Mouse (Mus musculus): Measurements from ENCODE around the gene Ifnb1. TPM values are rescaled to one million over a fixed set of nuclear protein-coding genes. Genes with fewer than 3 reads are reported as not detected.

The Ifnb1 gene
- polyA plus RNA-seq, 1 experiment from 2014 or later, result 0.23 TPM

- H3K79me2 ChIP-seq (ENCODE audit: inconsistent target), result no peaks in the 10 kb centered on the region
- H3K36me3 ChIP-seq (ENCODE audit: inconsistent target), result no peaks in the 10 kb centered on the region
- no peak overlapping the region for H3K4me3 ChIP-seq (ENCODE audit: inconsistent target)
- WGBS (ENCODE audit: missing documents), result 93% methylated on average over 5 of the region's 5 CpGs
- no peak overlapping the region for H3K27ac ChIP-seq
These were observed 3.9 kb upstream of the Ifnb1 start for GRCm38 (mm10) chr4:88526379-88527049.

GRCm38 (mm10) chr4:88525393-88525792 is 2.8 kb upstream of the Ifnb1 start:
- Histone ChIP-seq H3K4me3 (ENCODE audit: inconsistent target) (no peak overlapping the region), H3K79me2 (ENCODE audit: inconsistent target) (no peaks in the 10 kb centered on the region)

DNA sequence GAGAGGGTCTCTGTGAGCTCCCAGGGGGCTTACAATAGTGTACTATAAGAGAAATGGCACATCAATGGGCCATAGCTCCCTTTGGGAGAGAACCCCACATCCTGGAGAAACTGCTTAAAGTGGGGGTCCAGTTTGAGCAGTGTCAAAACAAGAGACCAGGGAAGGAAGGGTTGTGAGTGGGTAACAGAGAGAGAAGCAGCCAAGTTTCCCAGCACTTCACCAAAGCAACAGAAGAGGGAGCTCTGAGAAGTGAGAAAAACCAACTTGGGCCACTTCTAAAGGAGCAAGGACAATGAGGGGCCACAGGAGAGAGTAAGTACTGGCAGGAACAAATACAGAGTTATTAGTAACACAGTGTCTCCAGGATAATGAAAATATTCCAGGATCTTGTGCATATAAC is 667 bp upstream of the Ifnb1 start:
- no peaks in the 10 kb centered on the region for H3K79me2 ChIP-seq (ENCODE audit: inconsistent target)
- H3K27ac ChIP-seq, result no peak overlapping the region
- no peak overlapping the region for H3K4me3 ChIP-seq (ENCODE audit: inconsistent target)
- no peaks in the 10 kb centered on the region for H3K36me3 ChIP-seq (ENCODE audit: inconsistent target)

More at GRCm38 (mm10) chr4:88525393-88525792, 2.8 kb upstream of the Ifnb1 start:
- WGBS (ENCODE audit: missing documents), result 67% methylated on average over 3 of the region's 3 CpGs
- no peak overlapping the region for H3K27ac ChIP-seq
- no peaks in the 10 kb centered on the region for H3K36me3 ChIP-seq (ENCODE audit: inconsistent target)

DNA sequence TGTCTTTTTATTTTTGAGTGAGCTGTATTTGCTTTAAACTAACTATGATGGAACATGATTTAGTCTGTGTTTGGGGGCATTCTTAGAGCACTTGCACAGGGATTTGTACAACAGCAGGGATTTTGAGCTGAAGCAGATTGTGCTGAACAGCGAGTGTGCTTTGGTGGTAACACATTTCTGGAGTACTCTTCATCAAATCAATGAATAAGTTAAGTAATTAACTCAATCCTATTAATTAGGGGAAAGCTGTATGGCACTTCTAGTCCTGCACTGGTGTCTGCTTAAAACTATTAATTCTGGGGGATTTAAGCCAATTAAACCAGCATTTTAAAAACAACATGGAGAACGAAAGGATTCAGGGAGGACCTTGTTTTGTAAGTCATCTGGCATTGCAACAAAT is 4.6 kb downstream of the Ifnb1 start:
- no peak overlapping the region for H3K4me3 ChIP-seq (ENCODE audit: inconsistent target)
- no peak overlapping the region for H3K27ac ChIP-seq
- 100% methylated on average over 2 of the region's 2 CpGs for WGBS (ENCODE audit: missing documents)
- no peaks in the 10 kb centered on the region for H3K79me2 ChIP-seq (ENCODE audit: inconsistent target)
- H3K36me3 ChIP-seq (ENCODE audit: inconsistent target), result no peaks in the 10 kb centered on the region

DNA sequence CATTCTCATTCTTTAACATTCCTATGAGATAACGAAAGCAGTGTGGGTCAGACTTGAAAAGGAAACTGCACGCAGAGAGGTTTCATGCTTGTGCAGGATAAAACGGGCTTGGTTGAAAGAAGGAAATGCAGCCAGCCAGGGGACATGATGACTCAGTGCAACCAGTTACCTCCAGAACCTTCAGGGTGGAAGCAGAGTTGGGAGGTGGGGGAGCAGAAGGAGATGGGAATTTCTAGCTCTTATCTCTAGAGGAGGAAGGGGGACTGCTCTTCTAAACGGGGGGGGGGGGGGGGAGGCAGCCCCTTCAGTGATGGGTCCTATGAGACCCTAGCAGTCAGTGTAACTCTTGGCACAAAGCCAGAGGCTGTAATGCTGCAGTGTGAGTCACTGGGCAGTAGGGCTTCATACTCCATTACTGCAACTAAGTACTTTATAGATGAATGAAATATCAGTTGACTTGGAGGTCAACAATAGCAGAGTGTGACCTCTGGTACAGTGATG is 6.8 kb downstream of the Ifnb1 start:
- no peaks in the 10 kb centered on the region for H3K79me2 ChIP-seq (ENCODE audit: inconsistent target)
- H3K36me3 ChIP-seq (ENCODE audit: inconsistent target), result no peaks in the 10 kb centered on the region
- H3K4me3 ChIP-seq (ENCODE audit: inconsistent target), result peak overlapping the region; percentile 7; the same call in 1 of the 2 replicates
- WGBS (ENCODE audit: missing documents), result 0% methylated on average over 3 of the region's 4 CpGs
- H3K27ac ChIP-seq, result peak overlapping the region; percentile 42

GRCm38 (mm10) chr4:88515250-88515649 is 7.3 kb downstream of the Ifnb1 start:
- Histone ChIP-seq H3K4me3 (ENCODE audit: inconsistent target) (peak overlapping the region; percentile 7; the same call in 1 of the 2 replicates), H3K27ac (peak overlapping the region; percentile 42), H3K79me2 (ENCODE audit: inconsistent target) (no peaks in the 10 kb centered on the region), H3K36me3 (ENCODE audit: inconsistent target) (no peaks in the 10 kb centered on the region)
- WGBS (ENCODE audit: missing documents), result 17% methylated on average over 2 of the region's 2 CpGs

- Histone ChIP-seq H3K36me3 (ENCODE audit: inconsistent target) (no peaks in the 10 kb centered on the region), H3K4me3 (ENCODE audit: inconsistent target) (no peak overlapping the region)
- 16% methylated on average over 4 of the region's 4 CpGs for WGBS (ENCODE audit: missing documents)
These were observed 8.2 kb downstream of the Ifnb1 start for GRCm38 (mm10) chr4:88514403-88514802.

DNA sequence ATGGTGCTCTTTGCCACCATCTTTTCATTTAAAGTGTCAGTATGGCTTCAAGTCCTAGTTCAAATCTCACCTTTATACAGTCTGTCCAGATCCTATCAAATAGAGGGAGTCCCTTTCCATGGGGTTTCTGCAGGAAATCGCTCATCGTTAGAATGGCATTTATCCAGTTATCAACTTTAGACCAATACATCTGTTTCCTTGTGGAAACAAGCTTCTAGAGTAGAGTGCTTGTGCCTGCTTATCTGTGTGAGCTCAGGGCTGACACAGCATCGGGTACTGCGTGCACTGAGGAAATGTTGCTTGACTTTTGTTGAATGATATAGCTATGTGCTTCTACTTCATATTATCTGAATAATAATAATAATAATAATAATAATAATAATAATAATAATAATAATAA is 8.8 kb downstream of the Ifnb1 start:
- Histone ChIP-seq H3K4me3 (ENCODE audit: inconsistent target) (no peak overlapping the region), H3K79me2 (ENCODE audit: inconsistent target) (no peaks in the 10 kb centered on the region), H3K36me3 (ENCODE audit: inconsistent target) (no peaks in the 10 kb centered on the region), H3K27ac (no peak overlapping the region)
- WGBS (ENCODE audit: missing documents), result 68% methylated on average over 3 of the region's 4 CpGs

More at GRCm38 (mm10) chr4:88514403-88514802, 8.2 kb downstream of the Ifnb1 start:
- H3K79me2 ChIP-seq (ENCODE audit: inconsistent target), result no peaks in the 10 kb centered on the region
- no peak overlapping the region for H3K27ac ChIP-seq

DNA sequence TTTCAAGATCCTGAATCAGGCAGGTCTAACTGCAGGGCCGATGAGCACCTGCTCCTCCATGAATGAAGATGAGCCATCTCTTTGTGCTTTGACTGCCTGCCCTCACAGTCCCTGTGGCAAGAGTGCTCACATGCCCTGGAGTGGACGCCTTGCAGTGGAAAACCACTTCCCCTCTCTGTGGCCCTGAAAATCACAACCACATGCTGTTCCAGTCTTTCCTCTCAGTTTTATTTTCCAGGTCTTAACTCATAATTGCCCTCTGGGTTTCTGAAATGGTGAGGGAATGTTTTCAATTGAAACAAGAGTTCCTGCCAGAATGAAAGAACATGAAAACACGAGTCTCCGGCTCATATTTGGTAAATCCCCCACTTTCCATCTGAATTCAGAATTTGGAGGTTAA is 18.8 kb downstream of the Ifnb1 start:
- 22% methylated on average over 4 of the region's 4 CpGs for WGBS (ENCODE audit: missing documents)
- no peaks in the 10 kb centered on the region for H3K36me3 ChIP-seq (ENCODE audit: inconsistent target)
- no peaks in the 10 kb centered on the region for H3K79me2 ChIP-seq (ENCODE audit: inconsistent target)

DNA sequence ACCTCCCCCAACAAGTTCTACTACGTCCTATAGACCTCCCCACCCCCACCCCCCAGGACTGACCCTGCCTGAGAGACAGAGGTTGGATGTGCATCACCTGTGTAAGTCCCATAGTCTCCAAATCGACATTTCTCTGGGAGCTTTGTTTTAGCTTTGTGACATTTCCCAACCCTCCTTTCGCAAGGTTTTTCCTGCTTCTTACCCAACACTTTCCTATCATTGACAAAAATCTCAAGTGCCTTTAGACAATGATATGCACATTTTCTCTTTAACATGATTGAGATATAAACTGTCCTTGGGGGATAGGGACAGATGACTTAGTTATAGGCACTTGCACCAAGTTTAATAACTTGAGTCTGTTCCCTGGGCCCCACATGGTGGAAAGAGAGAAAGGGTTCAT is 21.3 kb downstream of the Ifnb1 start:
- Histone ChIP-seq H3K27ac (no peak overlapping the region), H3K79me2 (ENCODE audit: inconsistent target) (no peaks in the 10 kb centered on the region), H3K4me3 (ENCODE audit: inconsistent target) (no peak overlapping the region), H3K36me3 (ENCODE audit: inconsistent target) (no peaks in the 10 kb centered on the region)
- WGBS (ENCODE audit: missing documents), result 45% methylated on average over 2 of the region's 3 CpGs

More for the DNA sequence above, 18.8 kb downstream of the Ifnb1 start:
- no peak overlapping the region for H3K27ac ChIP-seq
- no peak overlapping the region for H3K4me3 ChIP-seq (ENCODE audit: inconsistent target)

DNA sequence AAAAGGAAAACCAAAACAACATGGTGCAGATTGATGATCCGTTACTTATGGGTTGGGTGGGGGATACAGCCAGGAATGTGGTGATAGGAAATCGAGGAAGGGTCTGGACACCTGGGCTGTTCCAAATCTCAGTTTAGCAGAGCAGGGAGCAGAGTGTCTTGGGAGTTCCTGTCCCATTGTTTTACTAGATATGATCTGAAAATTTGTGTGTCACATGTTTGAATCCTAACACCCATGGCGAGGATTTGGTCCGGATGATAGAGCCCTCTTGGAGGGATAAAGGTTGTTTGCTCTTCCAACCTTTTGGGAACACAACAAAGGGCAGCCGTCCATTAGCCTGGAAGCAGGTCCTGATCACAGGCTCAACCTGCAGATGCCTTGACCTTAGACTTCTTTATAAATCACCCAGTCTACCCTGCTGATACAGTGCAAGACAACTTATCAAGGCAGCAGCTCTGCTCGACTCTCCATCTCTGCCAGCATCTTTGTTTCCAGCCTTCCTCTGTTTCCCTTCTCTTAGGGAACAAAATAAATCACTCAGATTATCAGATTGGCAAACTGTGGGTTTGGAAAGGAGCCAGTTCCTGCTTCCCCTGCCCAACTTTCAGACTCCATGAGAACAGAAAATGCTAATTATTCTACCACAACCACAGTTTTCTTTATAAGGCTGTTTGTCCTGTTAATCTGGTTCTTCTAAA is 26.1 kb downstream of the Ifnb1 start:
- no peak overlapping the region for H3K4me3 ChIP-seq (ENCODE audit: inconsistent target)
- no peaks in the 10 kb centered on the region for H3K36me3 ChIP-seq (ENCODE audit: inconsistent target)
- 38% methylated on average over 6 of the region's 6 CpGs for WGBS (ENCODE audit: missing documents)
- no peak overlapping the region for H3K27ac ChIP-seq
- H3K79me2 ChIP-seq (ENCODE audit: inconsistent target), result no peaks in the 10 kb centered on the region

GRCm38 (mm10) chr4:88489622-88490021 is 33.0 kb downstream of the Ifnb1 start:
- no peak overlapping the region for H3K4me3 ChIP-seq (ENCODE audit: inconsistent target)
- no peak overlapping the region for H3K27ac ChIP-seq
- 97% methylated on average over 2 of the region's 2 CpGs for WGBS (ENCODE audit: missing documents)
- H3K79me2 ChIP-seq (ENCODE audit: inconsistent target), result no peaks in the 10 kb centered on the region
- H3K36me3 ChIP-seq (ENCODE audit: inconsistent target), result no peaks in the 10 kb centered on the region

- H3K79me2 ChIP-seq (ENCODE audit: inconsistent target), result no peaks in the 10 kb centered on the region
- H3K36me3 ChIP-seq (ENCODE audit: inconsistent target), result no peaks in the 10 kb centered on the region
- WGBS (ENCODE audit: missing documents), result 91% methylated on average over 3 of the region's 3 CpGs
- no peak overlapping the region for H3K4me3 ChIP-seq (ENCODE audit: inconsistent target)
- H3K27ac ChIP-seq, result no peak overlapping the region
These were observed 34.5 kb downstream of the Ifnb1 start for GRCm38 (mm10) chr4:88488107-88488506.

GRCm38 (mm10) chr4:88480130-88480529 is 42.4 kb downstream of the Ifnb1 start:
- Histone ChIP-seq H3K27ac (no peak overlapping the region), H3K79me2 (ENCODE audit: inconsistent target) (no peaks in the 10 kb centered on the region), H3K4me3 (ENCODE audit: inconsistent target) (no peak overlapping the region), H3K36me3 (ENCODE audit: inconsistent target) (no peaks in the 10 kb centered on the region)
- WGBS (ENCODE audit: missing documents), result 55% methylated on average over 6 of the region's 6 CpGs

GRCm38 (mm10) chr4:88478809-88479186 is 43.8 kb downstream of the Ifnb1 start:
- H3K79me2 ChIP-seq (ENCODE audit: inconsistent target), result no peaks in the 10 kb centered on the region
- H3K4me3 ChIP-seq (ENCODE audit: inconsistent target), result no peak overlapping the region
- 96% methylated on average over 9 of the region's 9 CpGs for WGBS (ENCODE audit: missing documents)
- no peak overlapping the region for H3K27ac ChIP-seq
- no peaks in the 10 kb centered on the region for H3K36me3 ChIP-seq (ENCODE audit: inconsistent target)
